Mouse (Mus musculus): ENCODE data around the gene Olfr272. TPM values are rescaled to one million over a fixed set of nuclear protein-coding genes. Genes with fewer than 3 reads are reported as not detected.

The Olfr272 gene
- polyA plus RNA-seq, 1 experiment = not detected

DNA sequence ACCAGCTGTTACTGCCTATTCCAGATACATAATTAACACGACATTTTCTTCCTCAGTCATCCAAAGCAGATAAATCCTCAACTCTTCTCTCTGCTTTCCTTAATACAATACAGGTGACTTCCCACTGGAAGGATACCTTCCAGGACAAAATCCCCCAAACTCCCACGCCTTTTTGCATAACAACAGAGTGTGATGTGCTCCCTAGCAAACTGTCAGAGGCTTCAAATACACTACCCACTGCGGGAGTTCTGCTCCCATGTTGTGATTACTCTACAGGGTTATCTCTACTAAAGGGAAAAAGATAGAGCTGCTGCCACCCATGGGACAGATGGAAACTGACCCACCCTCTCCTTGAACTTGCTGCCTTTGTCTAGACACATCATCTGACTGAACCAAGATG is 6.6 kb downstream of the Olfr272 start:
- Histone ChIP-seq H3K4me1 (ENCODE audit: control insufficient read depth, insufficient read depth, low read length) (peaks cover 1% of the 10 kb centered on the region; the same call in 1 of the 2 replicates), H3K27ac (ENCODE audit: control insufficient read depth, insufficient read depth, low read depth, low read length, poor library complexity) (no peak overlapping the region), H3K4me3 (replicated peaks; ENCODE audit: control insufficient read depth, low read depth, low read length) (no peak overlapping the region)
- WGBS = 57% methylated on average over 3 of the region's 3 CpGs
- TF ChIP-seq POLR2A (IDR thresholded peaks at IDR 0.05; ENCODE audit: borderline replicate concordance, control insufficient read depth, low read depth, low read length) = no peak
- no peak for TF ChIP-seq CTCF (IDR thresholded peaks at IDR 0.05; ENCODE audit: control insufficient read depth, insufficient read depth, low read length)

DNA sequence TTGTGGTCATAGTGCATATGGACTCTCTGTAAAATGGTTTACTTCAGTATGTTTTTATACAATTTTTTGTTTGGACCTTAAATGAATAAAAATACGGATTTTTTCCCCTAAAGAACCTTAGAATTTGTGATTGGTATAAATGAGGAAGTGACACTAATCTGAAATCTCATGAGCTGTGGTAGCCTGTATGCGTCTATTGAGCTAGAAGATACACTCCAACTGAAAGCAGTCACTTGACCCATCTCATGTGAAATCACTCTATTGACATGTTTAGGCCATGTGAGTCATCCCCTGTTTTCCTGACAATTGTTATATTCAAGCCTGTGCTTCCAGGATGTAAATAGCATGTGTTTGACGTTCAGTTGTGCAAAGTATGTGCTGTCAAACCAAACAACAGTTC is 9.4 kb downstream of the Olfr272 start:
- Histone ChIP-seq H3K27ac (ENCODE audit: control insufficient read depth, insufficient read depth, low read depth, low read length, poor library complexity) (no peak overlapping the region), H3K4me3 (replicated peaks; ENCODE audit: control insufficient read depth, low read depth, low read length) (no peak overlapping the region), H3K4me1 (ENCODE audit: control insufficient read depth, insufficient read depth, low read length) (no peaks in the 10 kb centered on the region)
- TF ChIP-seq POLR2A (IDR thresholded peaks at IDR 0.05; ENCODE audit: borderline replicate concordance, control insufficient read depth, low read depth, low read length) (no peak), CTCF (IDR thresholded peaks at IDR 0.05; ENCODE audit: control insufficient read depth, insufficient read depth, low read length) (no peak)
- 44% methylated on average over 3 of the region's 3 CpGs for WGBS

- Histone ChIP-seq H3K4me3 (replicated peaks; ENCODE audit: control insufficient read depth, low read depth, low read length) (no peak overlapping the region), H3K27ac (ENCODE audit: control insufficient read depth, insufficient read depth, low read depth, low read length, poor library complexity) (no peak overlapping the region), H3K4me1 (ENCODE audit: control insufficient read depth, insufficient read depth, low read length) (no peaks in the 10 kb centered on the region)
- TF ChIP-seq POLR2A (IDR thresholded peaks at IDR 0.05; ENCODE audit: borderline replicate concordance, control insufficient read depth, low read depth, low read length) (no peak), CTCF (IDR thresholded peaks at IDR 0.05; ENCODE audit: control insufficient read depth, insufficient read depth, low read length) (no peak)
- 83% methylated on average over 9 of the region's 9 CpGs for WGBS
These were observed 54.8 kb downstream of the Olfr272 start for GRCm38 (mm10) chr4:52864156-52864555.

Other genes with a start within 250 kb of the Olfr272 start
- gene Olfr275, start 104.6 kb downstream of the Olfr272 start, polyA plus RNA-seq (2011; ENCODE audit: insufficient read depth, insufficient read length, low replicate concordance, missing spikeins) = not detected in 2 replicates
- not detected in 2 replicates for gene Olfr273, start 59.9 kb downstream of the Olfr272 start, polyA plus RNA-seq (2011; ENCODE audit: insufficient read depth, insufficient read length, low replicate concordance, missing spikeins)
- gene Olfr270, start 45.4 kb upstream of the Olfr272 start, polyA plus RNA-seq (2011; ENCODE audit: insufficient read depth, insufficient read length, low replicate concordance, missing spikeins) = not detected in 2 replicates
- not detected in 2 replicates for gene Nipsnap3a, start 70.1 kb upstream of the Olfr272 start, polyA plus RNA-seq (2011; ENCODE audit: insufficient read depth, insufficient read length, low replicate concordance, missing spikeins)
- gene Nipsnap3b, start 92.7 kb upstream of the Olfr272 start, polyA plus RNA-seq (2011; ENCODE audit: insufficient read depth, insufficient read length, low replicate concordance, missing spikeins) = 11.8 and 18.3 TPM in 2 replicates
- 3.4 and 4.9 TPM in 2 replicates for gene Abca1, start 240.7 kb upstream of the Olfr272 start, polyA plus RNA-seq (2011; ENCODE audit: insufficient read depth, insufficient read length, low replicate concordance, missing spikeins)

All from bone marrow, adult 2 months (tissue).